Mouse (Mus musculus) embryonic facial prominence, embryonic 13.5 days (tissue): ENCODE data around the gene Gon7. TPM values are rescaled to one million over a fixed set of nuclear protein-coding genes. Genes with fewer than 3 reads are reported as not detected.

Experiments used
- ATAC-seq: fragments of 200-750 bp; cut with Nextera tagmentation; 2 replicates; pipeline ENCODE4 v1.8.0; 2017; ENCODE audit warnings: low read depth; ENCODE audit not compliant: insufficient number of reproducible peaks, insufficient read depth, low FRiP score, low TSS enrichment
- H3K27ac ChIP-seq: fragments of 300-500 bp; sonication (generic); 2 replicates; pipeline ENCODE4 v1.5.1; 2015; ENCODE audit warnings: moderate library complexity, mild to moderate bottlenecking, inconsistent platforms
- H3K27me3 ChIP-seq: fragments of 300-500 bp; sonication (generic); 2 replicates; pipeline ENCODE4 v1.6.1; 2015; ENCODE audit warnings: mild to moderate bottlenecking, inconsistent platforms
- H3K36me3 ChIP-seq: fragments of 300-500 bp; sonication (generic); 2 replicates; pipeline ENCODE4 v1.6.1; 2015; ENCODE audit warnings: mild to moderate bottlenecking, inconsistent platforms
- H3K4me1 ChIP-seq: fragments of 300-500 bp; sonication (generic); 2 replicates; pipeline ENCODE4 v1.6.1; 2015; ENCODE audit warnings: inconsistent platforms
- H3K4me2 ChIP-seq: fragments of 300-500 bp; sonication (generic); 2 replicates; pipeline ENCODE4 v1.6.1; 2015; ENCODE audit warnings: moderate library complexity, mild to moderate bottlenecking, inconsistent platforms
- H3K4me3 ChIP-seq: fragments of 300-500 bp; sonication (generic); 2 replicates; pipeline ENCODE4 v1.5.1; 2015; ENCODE audit warnings: mild to moderate bottlenecking, inconsistent platforms
- H3K9ac ChIP-seq: fragments of 300-500 bp; sonication (generic); 2 replicates; pipeline ENCODE4 v1.6.1; 2015; ENCODE audit warnings: mild to moderate bottlenecking, inconsistent platforms
- H3K9me3 ChIP-seq: fragments of 300-500 bp; sonication (generic); 2 replicates; pipeline ENCODE4 v1.6.1; 2016; ENCODE audit warnings: inconsistent platforms
- WGBS: fragments of 180-500 bp; shearing (Covaris S2); methylation state at CpG from one replicate; pipeline ENCODE4 v1.1.7; 2015; ENCODE audit warnings: mixed read lengths; 5-methylcytosine and 5-hydroxymethylcytosine counted together
- polyA plus RNA-seq: library from polyadenylated mRNA; unstranded; fragments of >200 nt; fragmentation: Nextera tagmentation; extraction: Ambion mirVana; gene quantifications from 2 replicates; pipeline ENCODE4 v1.2.1, GENCODE M21; 2015

Gene Gon7
- polyA plus RNA-seq, 1 experiment from 2014 or later = 38.9 TPM

- peaks cover 48% of the 10 kb centered on the region for H3K4me1 ChIP-seq
- 5% methylated on average over 17 of the region's 17 CpGs for WGBS
- H3K27me3 ChIP-seq = 0 out of 2 replicates have a peak, but pooled peaks cover 2% of the 10 kb centered on the region
These were observed 53.6 kb downstream of the Gon7 start for GRCm38 (mm10) chr12:102703921-102704408.

GRCm38 (mm10) chr12:102703441-102703840 lies 54.2 kb downstream of the Gon7 start:
- H3K27me3 ChIP-seq = 0 out of 2 replicates have a peak, but pooled peaks cover 2% of the 10 kb centered on the region
- peak overlapping the region; percentile 62; the same call in 1 of the 2 replicates for H3K27ac ChIP-seq
- no peak for ATAC-seq
- 38% methylated on average over 6 of the region's 6 CpGs for WGBS
- H3K4me1 ChIP-seq = peaks cover 53% of the 10 kb centered on the region
- H3K4me3 ChIP-seq = peak overlapping the region; percentile 74
- H3K9ac ChIP-seq = peak overlapping the region; percentile 79
- peak overlapping the region; percentile 72 for H3K4me2 ChIP-seq
- no peaks in the 10 kb centered on the region for H3K9me3 ChIP-seq
- no peaks in the 10 kb centered on the region for H3K36me3 ChIP-seq

More at GRCm38 (mm10) chr12:102703921-102704408, 53.6 kb downstream of the Gon7 start:
- no peaks in the 10 kb centered on the region for H3K9me3 ChIP-seq
- peak overlapping the region; percentile 79 for H3K9ac ChIP-seq
- H3K27ac ChIP-seq = no peak overlapping the region
- H3K4me2 ChIP-seq = peak overlapping the region; percentile 72
- no peaks in the 10 kb centered on the region for H3K36me3 ChIP-seq
- H3K4me3 ChIP-seq = peak overlapping the region; percentile 74
- ATAC-seq = no peak

Other genes with a start within 250 kb of the Gon7 start
- gene Chga, start 202.8 kb downstream of the Gon7 start, polyA plus RNA-seq = 3.4 and 4.3 TPM in 2 replicates
- 10.4 and 10.8 TPM in 2 replicates for gene Itpk1, start 52.9 kb downstream of the Gon7 start, polyA plus RNA-seq
- gene Moap1, start 14.1 kb downstream of the Gon7 start, polyA plus RNA-seq = 25.5 and 25.7 TPM in 2 replicates
- 9.7 and 10.9 TPM in 2 replicates for gene Tmem251, start 14.0 kb downstream of the Gon7 start, polyA plus RNA-seq
- not detected in 2 replicates for gene Gm28051, start within 50 bp of the Gon7 start, polyA plus RNA-seq
- 42.1 and 44.7 TPM in 2 replicates for gene Ubr7, start 164 bp upstream of the Gon7 start, polyA plus RNA-seq
- gene Gm20604, start 869 bp upstream of the Gon7 start, polyA plus RNA-seq = 28.5 and 29.5 TPM in 2 replicates
- gene Btbd7, start 120.7 kb upstream of the Gon7 start, polyA plus RNA-seq = 25.8 and 26.3 TPM in 2 replicates
- gene Cox8c, start 141.5 kb upstream of the Gon7 start, polyA plus RNA-seq = not detected in 2 replicates
- gene Unc79, start 191.1 kb upstream of the Gon7 start, polyA plus RNA-seq = 0.34 and 0.35 TPM in 2 replicates